Comparison of ENCODE assay signal across 1 mouse cellular context in the genomic region with DNA sequence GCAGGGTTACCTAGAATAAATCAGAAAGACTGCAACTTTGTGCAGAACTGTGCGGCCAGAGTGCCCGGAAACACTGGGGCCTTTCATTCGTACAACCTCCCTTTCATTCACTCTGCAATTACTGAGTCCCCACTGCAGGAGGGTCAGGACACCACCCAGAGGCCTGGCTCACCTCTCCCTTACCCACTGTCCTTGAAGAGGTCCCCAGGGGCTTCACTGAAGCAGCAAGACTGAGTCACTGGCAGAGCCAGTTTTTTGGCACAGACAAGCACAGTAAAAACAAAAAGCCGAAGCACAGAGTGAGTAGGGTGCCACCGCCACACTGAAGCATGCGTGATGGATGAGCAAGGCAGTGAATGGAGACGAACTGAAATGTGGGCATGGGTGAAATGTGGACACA.
TF ChIP-seq lines count a peak whose summit lies in the region.

No protein-coding gene starts in this region.

TF ChIP-seq in CH12.LX, 34 proteins besides CTCF, POLR2A, EP300 and RAD21 (continued from another document):
- no peak for TF ChIP-seq HCFC1 (IDR thresholded peaks at IDR 0.05; ENCODE audit: low read depth, low read length)
- no peak for TF ChIP-seq ETS1 (conservative IDR thresholded peaks at IDR 0.05; ENCODE audit: low read depth, low read length)
- no peak for TF ChIP-seq SIN3A (IDR thresholded peaks at IDR 0.05; ENCODE audit: low read length)
- TF ChIP-seq GABPA (IDR thresholded peaks at IDR 0.05; ENCODE audit: insufficient replicate concordance, low read depth, low read length) = no peak
